12 mouse cellular contexts compared by ENCODE assay signal in the genomic region with DNA sequence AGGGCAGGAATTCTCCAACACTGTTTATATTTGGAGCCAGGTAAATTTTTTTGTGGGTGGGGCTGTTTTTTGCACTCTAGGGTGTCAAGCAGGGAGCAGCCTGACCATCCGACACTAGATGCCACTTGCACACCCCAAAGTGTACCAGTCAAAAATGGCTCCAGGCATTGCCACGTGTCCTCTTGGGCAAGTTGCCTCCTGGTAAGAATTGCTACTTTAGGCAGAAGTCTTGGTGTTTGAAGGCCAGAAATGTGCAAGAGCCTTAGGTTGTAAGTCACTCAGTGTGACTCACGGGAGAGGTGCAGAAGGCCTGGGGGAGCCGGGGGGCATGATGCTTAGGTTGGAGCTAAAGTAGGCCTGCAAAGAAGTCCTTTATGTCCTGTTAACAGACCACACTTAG.
"Had no signal": no experiment of that assay in that cellular context is flagged by ENCODE, and none has a peak within 500 bp of the region (broad histone marks: within the 10 kb centered on the region; RNA-seq: fewer than 3 reads in every experiment).

No protein-coding gene starts in this region.

- ATAC-seq: midbrain, embryonic 16.5 days had no signal

- H3K4me2 ChIP-seq: limb, embryonic 15.5 days; liver, embryonic 13.5 days; midbrain, embryonic 12.5 days; neural tube, embryonic 13.5 days; stomach, embryonic 15.5 days had no signal

- DNase-seq: kidney, postnatal 14 days; left cerebral cortex, postnatal 4 days; liver, embryonic 13.5 days; lung, adult 18-20 months; retina, postnatal 1 day; right cerebral cortex, postnatal 4 days; thymus, postnatal 4 days had no signal

- H3K27ac ChIP-seq: limb, embryonic 15.5 days; liver, embryonic 13.5 days; midbrain, embryonic 12.5 days; neural tube, embryonic 13.5 days; stomach, embryonic 15.5 days had no signal

- H3K4me3 ChIP-seq: limb, embryonic 15.5 days; liver, embryonic 13.5 days; midbrain, embryonic 12.5 days; neural tube, embryonic 13.5 days; stomach, embryonic 15.5 days had no signal

- H3K9me3 ChIP-seq: limb, embryonic 15.5 days; liver, embryonic 13.5 days; midbrain, embryonic 12.5 days; neural tube, embryonic 13.5 days; stomach, embryonic 15.5 days had no signal

- H3K27me3 ChIP-seq: limb, embryonic 15.5 days; liver, embryonic 13.5 days; midbrain, embryonic 12.5 days; neural tube, embryonic 13.5 days; stomach, embryonic 15.5 days had no signal

- H3K9ac ChIP-seq: limb, embryonic 15.5 days; midbrain, embryonic 12.5 days; neural tube, embryonic 13.5 days; stomach, embryonic 15.5 days had no signal
